Mouse (Mus musculus) testis, adult 2 months (tissue): ENCODE measurements around the gene Ccnc. TPM values are rescaled to one million over a fixed set of nuclear protein-coding genes. Genes with fewer than 3 reads are reported as not detected.

Experiments
- H3K27ac ChIP-seq: fragments of 200-500 bp; 2 replicates; pipeline ENCODE4 v1.5.1; 2012; ENCODE audit warnings: low read depth, low read length; ENCODE audit not compliant: control insufficient read depth, insufficient read depth
- H3K27me3 ChIP-seq: fragments of 200-500 bp; 2 replicates; pipeline ENCODE4 v1.6.1; 2012; ENCODE audit warnings: mild to moderate bottlenecking, low read length, moderate library complexity; ENCODE audit not compliant: control insufficient read depth, insufficient read depth
- H3K36me3 ChIP-seq: fragments of 200-500 bp; 2 replicates; pipeline ENCODE4 v1.6.1; 2012; ENCODE audit warnings: mild to moderate bottlenecking, low read length; ENCODE audit not compliant: control insufficient read depth, insufficient read depth
- H3K4me1 ChIP-seq: fragments of 200-500 bp; 2 replicates; pipeline ENCODE4 v1.6.1; 2012; ENCODE audit warnings: low read length; ENCODE audit not compliant: control insufficient read depth, insufficient read depth
- H3K4me3 ChIP-seq: fragments of 200-500 bp; 2 replicates; pipeline ENCODE4 v1.5.1; 2012; ENCODE audit warnings: low read depth, mild to moderate bottlenecking, low read length, moderate library complexity, mixed read lengths; ENCODE audit not compliant: control insufficient read depth
- CTCF ChIP-seq: fragments of 200-500 bp; IDR thresholded peaks from 2 replicates; pipeline ENCODE4 v1.5.1; 2012; ENCODE audit warnings: low read depth, mild to moderate bottlenecking, inconsistent platforms, low read length, moderate library complexity; ENCODE audit not compliant: control insufficient read depth, insufficient read depth, insufficient replicate concordance
- POLR2A ChIP-seq: fragments of 200-500 bp; IDR thresholded peaks from 2 replicates; pipeline ENCODE4 v1.6.1; 2012; ENCODE audit warnings: low read depth, mild to moderate bottlenecking, inconsistent platforms, low read length, moderate library complexity; ENCODE audit not compliant: control insufficient read depth
- polyA plus RNA-seq: library from polyadenylated mRNA; depleted of rRNA; stranded (reverse); fragments of >200 nt; gene quantifications from 2 replicates; pipeline ENCODE4 v1.2.3, GENCODE M21; 2012

The Ccnc gene
- polyA plus RNA-seq, 1 experiment = 9.7 TPM

GRCm38 (mm10) chr4:21766863-21767304 is 39.4 kb downstream of the Ccnc start, which contains the start of the genes Usp45 and Tstd3:
TSS of gene Usp45 (plus strand) at chr4:21767156.
TSS of gene Tstd3 (minus strand) at chr4:21767212.
- H3K27me3 ChIP-seq = no peaks in the 10 kb centered on the region
- 0 out of 2 replicates have a peak within 1 kb of the TSS, but pooled peaks have one; percentile 12 for H3K27ac ChIP-seq
- TF ChIP-seq CTCF = peak; percentile 81
- peak; percentile 58; the same call in 1 of the 2 replicates for TF ChIP-seq POLR2A

GRCm38 (mm10) chr4:21771064-21771463 is 43.6 kb downstream of the Ccnc start:
- peaks cover 5% of the 10 kb centered on the region for H3K4me1 ChIP-seq
- H3K4me3 ChIP-seq = no peak overlapping the region
- no peak overlapping the region for H3K27ac ChIP-seq
- H3K27me3 ChIP-seq = no peaks in the 10 kb centered on the region
- no peak for TF ChIP-seq CTCF
- no peak for TF ChIP-seq POLR2A
- no peaks in the 10 kb centered on the region for H3K36me3 ChIP-seq

More at GRCm38 (mm10) chr4:21766863-21767304, 39.4 kb downstream of the Ccnc start, which contains the start of the genes Usp45 and Tstd3:
- H3K4me3 ChIP-seq = peak within 1 kb of the TSS; percentile 95
- peaks cover 2% of the 10 kb centered on the region; the same call in 1 of the 2 replicates for H3K4me1 ChIP-seq
- no peaks in the 10 kb centered on the region for H3K36me3 ChIP-seq

GRCm38 (mm10) chr4:21772306-21772705 is 44.8 kb downstream of the Ccnc start:
- no peak for TF ChIP-seq CTCF
- no peak for TF ChIP-seq POLR2A
- Histone ChIP-seq H3K36me3 (no peaks in the 10 kb centered on the region), H3K4me1 (peaks cover 3% of the 10 kb centered on the region), H3K27ac (no peak overlapping the region), H3K4me3 (no peak overlapping the region), H3K27me3 (no peaks in the 10 kb centered on the region)

- Histone ChIP-seq H3K27ac (peak overlapping the region; percentile 68), H3K4me3 (peak overlapping the region; percentile 94), H3K4me1 (peaks cover 3% of the 10 kb centered on the region), H3K27me3 (no peaks in the 10 kb centered on the region), H3K36me3 (no peaks in the 10 kb centered on the region)
- TF ChIP-seq POLR2A (peak; percentile 74), CTCF (no peak)
Measured at GRCm38 (mm10) chr4:21776091-21776945, 48.8 kb downstream of the Ccnc start.

- Histone ChIP-seq H3K27me3 (no peaks in the 10 kb centered on the region), H3K4me3 (no peak overlapping the region), H3K4me1 (peaks cover 4% of the 10 kb centered on the region), H3K27ac (no peak overlapping the region), H3K36me3 (no peaks in the 10 kb centered on the region)
- TF ChIP-seq POLR2A (no peak), CTCF (no peak)
Measured at GRCm38 (mm10) chr4:21776946-21777265, 49.4 kb downstream of the Ccnc start.

GRCm38 (mm10) chr4:21780816-21781726 is 53.6 kb downstream of the Ccnc start:
- H3K36me3 ChIP-seq = no peaks in the 10 kb centered on the region; the same call in 1 of the 2 replicates
- H3K27me3 ChIP-seq = no peaks in the 10 kb centered on the region
- H3K4me1 ChIP-seq = peaks cover 2% of the 10 kb centered on the region
- no peak for TF ChIP-seq POLR2A
- no peak for TF ChIP-seq CTCF
- peak overlapping the region; percentile 62; the same call in 1 of the 2 replicates for H3K27ac ChIP-seq
- no peak overlapping the region; the same call in 1 of the 2 replicates for H3K4me3 ChIP-seq
